Mouse (Mus musculus) hindbrain, embryonic 13.5 days (tissue): ENCODE data around the gene Elmsan1. TPM values are rescaled to one million over a fixed set of nuclear protein-coding genes. Genes with fewer than 3 reads are reported as not detected.

Experiments
- ATAC-seq: fragments of 200-750 bp; cut with Nextera tagmentation; 2 replicates; pipeline ENCODE4 v1.8.0; 2017; ENCODE audit warnings: moderate TSS enrichment; ENCODE audit not compliant: low FRiP score
- H3K27ac ChIP-seq: fragments of 300-500 bp; sonication (generic); 2 replicates; pipeline ENCODE4 v1.5.1; 2015; ENCODE audit warnings: inconsistent platforms, mild to moderate bottlenecking, moderate library complexity
- H3K27me3 ChIP-seq: fragments of 300-500 bp; sonication (generic); 2 replicates; pipeline ENCODE4 v1.6.1; 2015; ENCODE audit warnings: mild to moderate bottlenecking, inconsistent platforms
- H3K36me3 ChIP-seq: fragments of 300-500 bp; sonication (generic); 2 replicates; pipeline ENCODE4 v1.6.1; 2015; ENCODE audit warnings: mild to moderate bottlenecking, inconsistent platforms
- H3K4me1 ChIP-seq: fragments of 300-500 bp; sonication (generic); replicated peaks from 2 replicates; pipeline ENCODE4 v1.6.1; 2015; ENCODE audit warnings: inconsistent platforms
- H3K4me2 ChIP-seq: fragments of 300-500 bp; sonication (generic); 2 replicates; pipeline ENCODE4 v1.6.1; 2015; ENCODE audit warnings: inconsistent platforms, mild to moderate bottlenecking, moderate library complexity
- H3K4me3 ChIP-seq: fragments of 300-500 bp; sonication (generic); 2 replicates; pipeline ENCODE4 v1.5.1; 2015; ENCODE audit warnings: mild to moderate bottlenecking, inconsistent platforms
- H3K9ac ChIP-seq: fragments of 300-500 bp; sonication (generic); 2 replicates; pipeline ENCODE4 v1.6.1; 2015; ENCODE audit warnings: mild to moderate bottlenecking, inconsistent platforms
- H3K9me3 ChIP-seq: fragments of 300-500 bp; sonication (generic); 2 replicates; pipeline ENCODE4 v1.6.1; 2016; ENCODE audit warnings: inconsistent platforms
- WGBS: fragments of 180-500 bp; shearing (Covaris S2); methylation state at CpG from one replicate; pipeline ENCODE4 v1.1.7; 2015; 5-methylcytosine and 5-hydroxymethylcytosine counted together
- polyA plus RNA-seq: library from polyadenylated mRNA; unstranded; fragments of >200 nt; fragmentation: Nextera tagmentation; extraction: Ambion mirVana; gene quantifications from 2 replicates; pipeline ENCODE4 v1.2.1, GENCODE M21; 2015

Elmsan1 gene
- polyA plus RNA-seq, 1 experiment from 2014 or later, result 5.1 TPM

- Histone ChIP-seq H3K27ac (peak overlapping the region; percentile 93), H3K4me1 (peaks cover 84% of the 10 kb centered on the region), H3K27me3 (no peaks in the 10 kb centered on the region), H3K9ac (peak overlapping the region; percentile 77), H3K4me2 (peak overlapping the region; percentile 71), H3K4me3 (no peak overlapping the region), H3K9me3 (no peaks in the 10 kb centered on the region), H3K36me3 (peaks cover 18% of the 10 kb centered on the region)
- ATAC-seq, result no peak
- 46% methylated on average over 6 of the region's 6 CpGs for WGBS
Measured at GRCm38 (mm10) chr12:84176886-84177765, 41.6 kb downstream of the Elmsan1 start.

GRCm38 (mm10) chr12:84176126-84176769 lies 42.4 kb downstream of the Elmsan1 start:
- WGBS, result 6% methylated on average over 11 of the region's 13 CpGs
- H3K9ac ChIP-seq, result peak overlapping the region; percentile 77
- H3K27me3 ChIP-seq, result no peaks in the 10 kb centered on the region
- peaks cover 26% of the 10 kb centered on the region for H3K36me3 ChIP-seq
- H3K9me3 ChIP-seq, result no peaks in the 10 kb centered on the region
- H3K4me2 ChIP-seq, result peak overlapping the region; percentile 71
- peak overlapping the region; percentile 93 for H3K27ac ChIP-seq
- ATAC-seq, result peak; percentile 28
- H3K4me1 ChIP-seq, result peaks cover 76% of the 10 kb centered on the region
- peak overlapping the region; percentile 43 for H3K4me3 ChIP-seq

- peak overlapping the region; percentile 93 for H3K27ac ChIP-seq
- H3K36me3 ChIP-seq, result peaks cover 29% of the 10 kb centered on the region
- H3K27me3 ChIP-seq, result no peaks in the 10 kb centered on the region
- peak overlapping the region; percentile 43 for H3K4me3 ChIP-seq
- no peaks in the 10 kb centered on the region for H3K9me3 ChIP-seq
- H3K4me1 ChIP-seq, result peaks cover 70% of the 10 kb centered on the region
- peak; percentile 80 for ATAC-seq
- H3K9ac ChIP-seq, result peak overlapping the region; percentile 77
- H3K4me2 ChIP-seq, result peak overlapping the region; percentile 71
- WGBS, result 1% methylated on average over 20 of the region's 20 CpGs
Measured at GRCm38 (mm10) chr12:84175659-84176061, 43.0 kb downstream of the Elmsan1 start.

GRCm38 (mm10) chr12:84174871-84175270 lies 43.8 kb downstream of the Elmsan1 start:
- 0 out of 2 replicates have a peak overlapping the region, but pooled peaks have one; percentile 77 for H3K9ac ChIP-seq
- WGBS, result 88% methylated on average over 6 of the region's 6 CpGs
- H3K27me3 ChIP-seq, result no peaks in the 10 kb centered on the region
- peaks cover 29% of the 10 kb centered on the region for H3K36me3 ChIP-seq
- no peaks in the 10 kb centered on the region for H3K9me3 ChIP-seq
- no peak for ATAC-seq
- no peak overlapping the region for H3K4me3 ChIP-seq
- H3K27ac ChIP-seq, result no peak overlapping the region
- H3K4me1 ChIP-seq, result peaks cover 62% of the 10 kb centered on the region
- H3K4me2 ChIP-seq, result peak overlapping the region; percentile 71

GRCm38 (mm10) chr12:84174190-84174811 lies 44.4 kb downstream of the Elmsan1 start:
- peaks cover 58% of the 10 kb centered on the region for H3K4me1 ChIP-seq
- H3K27ac ChIP-seq, result no peak overlapping the region

GRCm38 (mm10) chr12:84173309-84173915 lies 45.3 kb downstream of the Elmsan1 start:
- H3K4me1 ChIP-seq, result peaks cover 50% of the 10 kb centered on the region
- 95% methylated on average over 13 of the region's 13 CpGs for WGBS
- H3K4me2 ChIP-seq, result no peak overlapping the region
- H3K9ac ChIP-seq, result no peak overlapping the region
- no peak overlapping the region for H3K27ac ChIP-seq
- H3K4me3 ChIP-seq, result no peak overlapping the region
- peaks cover 29% of the 10 kb centered on the region for H3K36me3 ChIP-seq
- no peaks in the 10 kb centered on the region for H3K27me3 ChIP-seq
- no peak for ATAC-seq
- H3K9me3 ChIP-seq, result no peaks in the 10 kb centered on the region

More at GRCm38 (mm10) chr12:84174190-84174811, 44.4 kb downstream of the Elmsan1 start:
- H3K9ac ChIP-seq, result no peak overlapping the region; the same call in 1 of the 2 replicates
- H3K36me3 ChIP-seq, result peaks cover 29% of the 10 kb centered on the region
- no peaks in the 10 kb centered on the region for H3K27me3 ChIP-seq
- H3K4me2 ChIP-seq, result no peak overlapping the region
- WGBS, result 77% methylated on average over 9 of the region's 9 CpGs
- ATAC-seq, result no peak
- H3K4me3 ChIP-seq, result no peak overlapping the region
- H3K9me3 ChIP-seq, result no peaks in the 10 kb centered on the region

- H3K36me3 ChIP-seq, result peaks cover 29% of the 10 kb centered on the region
- no peak overlapping the region for H3K4me3 ChIP-seq
- H3K27ac ChIP-seq, result no peak overlapping the region
- H3K4me2 ChIP-seq, result no peak overlapping the region
- peaks cover 44% of the 10 kb centered on the region for H3K4me1 ChIP-seq
- 91% methylated on average over 17 of the region's 17 CpGs for WGBS
- H3K27me3 ChIP-seq, result no peaks in the 10 kb centered on the region
- no peak for ATAC-seq
- H3K9me3 ChIP-seq, result no peaks in the 10 kb centered on the region
- peak overlapping the region; percentile 24; the same call in 1 of the 2 replicates for H3K9ac ChIP-seq
Measured at GRCm38 (mm10) chr12:84172862-84173261, 45.8 kb downstream of the Elmsan1 start.

GRCm38 (mm10) chr12:84172216-84172615 lies 46.5 kb downstream of the Elmsan1 start:
- no peaks in the 10 kb centered on the region for H3K9me3 ChIP-seq
- 96% methylated on average over 3 of the region's 3 CpGs for WGBS

GRCm38 (mm10) chr12:84170610-84171009 lies 48.1 kb downstream of the Elmsan1 start:
- Histone ChIP-seq H3K4me3 (no peak overlapping the region), H3K9me3 (no peaks in the 10 kb centered on the region), H3K9ac (no peak overlapping the region), H3K4me2 (no peak overlapping the region), H3K4me1 (peaks cover 25% of the 10 kb centered on the region), H3K36me3 (peaks cover 29% of the 10 kb centered on the region), H3K27me3 (no peaks in the 10 kb centered on the region), H3K27ac (no peak overlapping the region)
- ATAC-seq, result no peak
- 95% methylated on average over 10 of the region's 10 CpGs for WGBS

More at GRCm38 (mm10) chr12:84172216-84172615, 46.5 kb downstream of the Elmsan1 start:
- Histone ChIP-seq H3K4me3 (no peak overlapping the region), H3K36me3 (peaks cover 29% of the 10 kb centered on the region), H3K4me2 (no peak overlapping the region), H3K9ac (no peak overlapping the region), H3K27me3 (no peaks in the 10 kb centered on the region), H3K4me1 (peaks cover 38% of the 10 kb centered on the region), H3K27ac (no peak overlapping the region)
- ATAC-seq, result no peak

- Histone ChIP-seq H3K9ac (no peak overlapping the region), H3K27me3 (no peaks in the 10 kb centered on the region), H3K27ac (no peak overlapping the region), H3K4me2 (no peak overlapping the region), H3K9me3 (no peaks in the 10 kb centered on the region), H3K4me3 (no peak overlapping the region), H3K36me3 (peaks cover 4% of the 10 kb centered on the region; the same call in 1 of the 2 replicates), H3K4me1 (0 out of 2 replicates have a peak, but pooled peaks cover 5% of the 10 kb centered on the region)
- WGBS, result 72% methylated on average over 8 of the region's 8 CpGs
- ATAC-seq, result no peak
Measured at GRCm38 (mm10) chr12:84165631-84166373, 52.9 kb downstream of the Elmsan1 start.

GRCm38 (mm10) chr12:84163586-84164110 lies 55.0 kb downstream of the Elmsan1 start:
- 69% methylated on average over 11 of the region's 11 CpGs for WGBS
- Histone ChIP-seq H3K4me2 (no peak overlapping the region), H3K4me1 (0 out of 2 replicates have a peak, but pooled peaks cover 5% of the 10 kb centered on the region), H3K36me3 (peaks cover 24% of the 10 kb centered on the region), H3K9me3 (no peaks in the 10 kb centered on the region), H3K27me3 (no peaks in the 10 kb centered on the region), H3K9ac (no peak overlapping the region), H3K27ac (no peak overlapping the region), H3K4me3 (no peak overlapping the region)
- no peak for ATAC-seq
